Comparison of ENCODE assay signal across 7 mouse cellular contexts in the genomic region with DNA sequence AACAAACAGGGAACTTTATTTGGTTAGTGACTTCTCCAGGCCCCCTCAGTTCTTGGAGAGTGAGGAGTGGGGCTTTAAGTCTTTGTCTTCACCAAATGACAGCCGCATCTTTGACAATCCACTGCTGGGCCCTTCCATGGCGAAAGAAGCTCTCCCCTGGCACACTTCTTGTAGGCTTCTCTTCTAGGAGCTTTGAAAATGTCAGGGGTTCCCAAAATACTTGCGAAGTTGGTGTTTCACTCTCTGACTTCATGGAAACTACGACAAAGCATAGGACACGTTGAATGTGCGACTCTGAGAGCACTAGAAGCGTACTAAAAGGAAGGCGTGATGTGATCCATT. TPM values are rescaled to one million over a fixed set of nuclear protein-coding genes. Genes with fewer than 3 reads are reported as not detected.
DNase-seq lines count a peak whose midpoint lies in the region; ATAC-seq and TF ChIP-seq lines count a peak whose summit lies in the region.

No protein-coding gene starts in this region.

- peak; percentile 1 for ATAC-seq in lung, postnatal 0 days
- peak; percentile 28 for ATAC-seq in erythroid progenitor cell, adult 5-6 weeks (replicated peaks; ENCODE audit: low FRiP score, poor library complexity, severe bottlenecking)

- no peak for DNase-seq in lung, postnatal 0 days (ENCODE audit: low spot score)
- DNase-seq in lung, postnatal 10 days: no peak
- no peak for DNase-seq in limb, embryonic 10.5 days (ENCODE audit: low spot score)
- DNase-seq in gastrocnemius, adult 8-10 months (ENCODE audit: low spot score in 2 of 2): no peak
- no peak for DNase-seq in layer of hippocampus, adult 11-12 months (ENCODE audit: low spot score)

- peak overlapping the region; percentile 66 for H3K4me2 ChIP-seq in lung, postnatal 0 days (replicated peaks; ENCODE audit: low read depth, low read length)

- 0 out of 2 replicates have a peak, but pooled peaks have one; percentile 25 for TF ChIP-seq EP300 in lung, postnatal 0 days (IDR thresholded peaks at IDR 0.05)

- H3K27me3 ChIP-seq in lung, postnatal 0 days (replicated peaks; ENCODE audit: insufficient read depth, low read length): no peaks in the 10 kb centered on the region
- no peaks in the 10 kb centered on the region for H3K27me3 ChIP-seq in limb, embryonic 10.5 days (ENCODE audit: low read depth, poor library complexity, severe bottlenecking)
- no peaks in the 10 kb centered on the region for H3K27me3 ChIP-seq in small intestine, adult 2 months (ENCODE audit: control insufficient read depth, insufficient read depth, low read length)

- no peak overlapping the region for H3K9ac ChIP-seq in lung, postnatal 0 days (replicated peaks; ENCODE audit: low read depth)

- no peaks in the 10 kb centered on the region for H3K9me3 ChIP-seq in lung, postnatal 0 days (ENCODE audit: low read length)
- H3K9me3 ChIP-seq in limb, embryonic 10.5 days (replicated peaks): no peaks in the 10 kb centered on the region

- TF ChIP-seq CTCF in lung, postnatal 0 days (IDR thresholded peaks at IDR 0.05): no peak
- no peak for TF ChIP-seq CTCF in small intestine, adult 2 months (IDR thresholded peaks at IDR 0.05; ENCODE audit: extremely low read depth, insufficient read length, insufficient replicate concordance, low read depth, low read length)

- WGBS in lung, postnatal 0 days: 18% methylated on average over 8 of the region's 8 CpGs
- 18% methylated on average over 8 of the region's 8 CpGs for WGBS in limb, embryonic 10.5 days
- 19% methylated on average over 8 of the region's 8 CpGs for WGBS in small intestine, adult 2 months

- no peaks in the 10 kb centered on the region for H3K36me3 ChIP-seq in lung, postnatal 0 days (ENCODE audit: insufficient read depth, low read length)
- no peaks in the 10 kb centered on the region for H3K36me3 ChIP-seq in limb, embryonic 10.5 days
- H3K36me3 ChIP-seq in small intestine, adult 2 months (ENCODE audit: control insufficient read depth, insufficient read depth, low read length): 0 out of 2 replicates have a peak, but pooled peaks cover 2% of the 10 kb centered on the region

- no peak for TF ChIP-seq POLR2A in small intestine, adult 2 months (IDR thresholded peaks at IDR 0.05; ENCODE audit: low read depth, low read length)

- peak overlapping the region; percentile 58 for H3K27ac ChIP-seq in lung, postnatal 0 days (ENCODE audit: low read length)
- H3K27ac ChIP-seq in limb, embryonic 10.5 days: peak overlapping the region; percentile 96
- no peak overlapping the region for H3K27ac ChIP-seq in small intestine, adult 2 months (ENCODE audit: insufficient read depth, low read depth, low read length)

- peak overlapping the region; percentile 84 for H3K4me3 ChIP-seq in lung, postnatal 0 days (ENCODE audit: low read depth, low read length)
- H3K4me3 ChIP-seq in limb, embryonic 10.5 days: peak overlapping the region; percentile 74
- peak overlapping the region; percentile 96 for H3K4me3 ChIP-seq in small intestine, adult 2 months (ENCODE audit: low read depth, low read length)

- no peaks in the 10 kb centered on the region; the same call in 1 of the 2 replicates for H3K4me1 ChIP-seq in lung, postnatal 0 days (ENCODE audit: insufficient read depth, low read depth, low read length)
- H3K4me1 ChIP-seq in limb, embryonic 10.5 days: peaks cover 17% of the 10 kb centered on the region
- peaks cover 2% of the 10 kb centered on the region; the same call in 1 of the 2 replicates for H3K4me1 ChIP-seq in small intestine, adult 2 months (ENCODE audit: control insufficient read depth, insufficient read depth, insufficient read length, low read length)

RNA-seq across cellular contexts. Expression of a gene that starts 0.4 kb away (rescaled TPM):
- polyA plus RNA-seq in lung, postnatal 0 days (2015; fragmentation: Nextera tagmentation; extraction: Ambion mirVana): 15.9 and 19.8 TPM in 2 replicates
- total RNA-seq in erythroid progenitor cell, adult 5-6 weeks (2015; ENCODE audit: low replicate concordance): 12.6 and 18.0 TPM in 2 replicates
- total RNA-seq in erythroid progenitor cell, adult 5-6 weeks (2017; ENCODE audit: low replicate concordance): 7.0 and 10.0 TPM in 2 replicates
- 20.6 and 25.8 TPM in 2 replicates for polyA plus RNA-seq in limb, embryonic 10.5 days (2016; fragmentation: Nextera tagmentation; extraction: Ambion mirVana)
- polyA plus RNA-seq in small intestine, adult 2 months (2012; rRNA removed): 1.4 and 3.1 TPM in 2 replicates
- total RNA-seq in gastrocnemius, adult 8-10 months (2022): 10 to 100 TPM; 13.0 to 14.5 (median 13.4) TPM

RNA-seq across cellular contexts. Expression of a gene that starts 18.4 kb away (rescaled TPM):
- polyA plus RNA-seq in lung, postnatal 0 days (2015; fragmentation: Nextera tagmentation; extraction: Ambion mirVana): 0.15 and 0.20 TPM in 2 replicates
- not detected in 2 replicates for total RNA-seq in erythroid progenitor cell, adult 5-6 weeks (2015; ENCODE audit: low replicate concordance)
- total RNA-seq in erythroid progenitor cell, adult 5-6 weeks (2017; ENCODE audit: low replicate concordance): not detected in 2 replicates
- polyA plus RNA-seq in limb, embryonic 10.5 days (2016; fragmentation: Nextera tagmentation; extraction: Ambion mirVana): not detected in 2 replicates
- not detected in 2 replicates for polyA plus RNA-seq in small intestine, adult 2 months (2012; rRNA removed)
- total RNA-seq in gastrocnemius, adult 8-10 months (2022): not detected
